Mouse (Mus musculus) liver, embryonic 14.5 days (tissue): Measurements from ENCODE around the gene Supt3.

Experiments
- CTCF ChIP-seq: IDR thresholded peaks from 2 replicates; pipeline ENCODE4 v1.5.1; 2016; ENCODE audit warnings: antibody characterized with exemption, low read depth, control low read depth
- EP300 ChIP-seq: IDR thresholded peaks from 2 replicates; pipeline ENCODE4 v1.6.1; 2016; ENCODE audit warnings: antibody characterized with exemption, low read depth

GRCm38 (mm10) chr17:44738121-44738637, 38.8 kb upstream of the Supt3 start:
- TF ChIP-seq EP300: no peak
- TF ChIP-seq CTCF: no peak
